Mouse (Mus musculus) lung, adult 2 months (tissue): Measurements from ENCODE around the gene Elovl6.

Experiments
- CTCF ChIP-seq: fragments of 200-500 bp; IDR thresholded peaks from 2 replicates; pipeline ENCODE4 v1.5.1; 2011; ENCODE audit warnings: mild to moderate bottlenecking, low read length, control low read depth; ENCODE audit not compliant: insufficient read depth
- POLR2A ChIP-seq: fragments of 200-500 bp; IDR thresholded peaks from 2 replicates; pipeline ENCODE4 v1.6.1; 2011; ENCODE audit warnings: low read depth, mild to moderate bottlenecking, control low read depth, low read length, borderline replicate concordance; ENCODE audit errors: extremely low read depth

- TF ChIP-seq POLR2A: no peak
- no peak for TF ChIP-seq CTCF
These were observed 2.8 kb upstream of the Elovl6 start for GRCm38 (mm10) chr3:129529311-129529710.
